Mouse (Mus musculus) embryo, embryonic 10.5 days (tissue): ENCODE data around the gene Chrna1.
"Not testable (repeated sequence)": the region's sequence is repeated elsewhere in the genome, so short reads cannot be mapped to it uniquely, and the experiment has no call there.

Experiments
- DNase-seq: peaks from one replicate; pipeline ENCODE4 v3.0.0-alpha.2; 2015; ENCODE audit warnings: low spot score

Gene Chrna1

GRCm38 (mm10) chr2:73557061-73557460, 23.1 kb downstream of the Chrna1 start:
- DNase-seq, result not testable (repeated sequence)

DNA sequence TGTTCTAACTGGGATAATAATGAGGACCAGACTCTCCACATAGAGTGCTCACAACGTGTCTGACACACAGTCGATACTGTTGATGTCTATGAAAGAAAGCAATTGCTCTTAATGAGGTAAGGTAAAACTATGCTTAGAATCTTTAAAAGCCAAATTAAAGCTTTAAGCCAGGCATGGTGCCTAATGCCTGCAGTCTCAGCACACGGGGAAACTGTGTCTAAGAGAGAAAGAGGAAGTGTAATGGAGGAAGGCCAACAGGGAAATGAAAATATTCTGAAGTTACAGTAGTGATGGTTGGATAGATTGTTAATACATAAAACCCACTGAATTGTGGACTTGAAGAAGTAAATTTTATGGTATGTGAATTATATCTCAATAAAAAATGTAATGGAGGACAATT, 25.7 kb downstream of the Chrna1 start:
- DNase-seq, result no peak

DNA sequence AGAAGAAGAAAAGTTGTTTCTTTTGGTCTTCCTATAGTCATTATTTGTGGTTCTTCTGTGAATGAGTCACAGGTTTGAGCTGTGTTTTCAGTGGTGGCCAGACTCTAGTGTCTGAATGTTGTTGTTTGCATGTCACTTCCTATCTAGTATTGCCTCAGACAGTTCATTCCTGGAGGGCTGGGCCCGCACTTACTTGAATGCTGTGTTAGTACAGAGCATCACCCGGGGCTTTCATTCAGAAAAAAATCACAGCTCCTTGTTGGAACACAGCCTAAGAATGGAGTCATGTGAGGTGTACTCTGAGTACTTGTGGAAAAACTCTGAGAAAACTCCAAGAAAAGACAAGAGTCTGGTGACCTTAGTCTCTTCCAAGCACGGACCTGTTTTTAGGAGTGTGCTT, 27.2 kb downstream of the Chrna1 start:
- DNase-seq, result no peak

- peak; percentile 80 for DNase-seq
Observed at GRCm38 (mm10) chr2:73550725-73551124, 29.4 kb downstream of the Chrna1 start.

DNA sequence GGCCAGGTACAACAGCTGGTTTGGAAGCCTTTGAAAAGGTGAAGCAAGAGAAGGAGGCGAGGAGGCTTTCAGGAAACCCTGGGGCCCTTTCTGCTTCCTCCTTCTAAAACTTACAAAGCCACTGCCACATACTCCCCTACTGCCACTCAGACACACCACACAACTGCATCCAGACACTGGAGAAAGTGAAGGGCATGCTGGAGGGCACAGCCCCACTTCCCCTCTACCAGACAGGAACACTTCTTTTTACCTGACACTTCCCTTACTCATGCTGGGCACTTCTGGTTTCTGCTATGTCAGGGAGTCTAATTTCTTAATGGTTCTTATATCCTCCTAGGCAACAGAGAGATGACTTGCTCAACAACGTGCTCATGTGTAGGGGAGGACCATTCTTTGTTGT, 31.6 kb downstream of the Chrna1 start:
- DNase-seq, result no peak

DNA sequence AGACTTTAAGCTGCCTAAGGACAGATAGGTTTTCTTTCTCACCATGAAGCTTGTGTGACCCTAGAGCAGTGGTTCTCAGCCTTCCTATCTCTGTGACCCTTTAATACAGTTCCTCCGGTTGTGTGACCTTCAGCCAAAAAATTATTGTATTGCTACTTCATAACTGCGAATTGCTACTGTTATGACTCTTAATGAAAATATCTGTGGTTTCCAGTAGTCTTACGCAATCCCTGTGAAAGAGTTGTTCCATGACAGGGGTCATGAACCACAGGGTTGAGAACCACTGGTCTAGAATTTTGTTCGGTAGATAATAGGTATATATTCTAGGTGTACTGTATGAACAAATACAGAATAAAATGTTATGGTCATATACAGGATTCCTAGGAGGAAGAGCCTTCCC, 32.9 kb downstream of the Chrna1 start:
- DNase-seq, result no peak

DNA sequence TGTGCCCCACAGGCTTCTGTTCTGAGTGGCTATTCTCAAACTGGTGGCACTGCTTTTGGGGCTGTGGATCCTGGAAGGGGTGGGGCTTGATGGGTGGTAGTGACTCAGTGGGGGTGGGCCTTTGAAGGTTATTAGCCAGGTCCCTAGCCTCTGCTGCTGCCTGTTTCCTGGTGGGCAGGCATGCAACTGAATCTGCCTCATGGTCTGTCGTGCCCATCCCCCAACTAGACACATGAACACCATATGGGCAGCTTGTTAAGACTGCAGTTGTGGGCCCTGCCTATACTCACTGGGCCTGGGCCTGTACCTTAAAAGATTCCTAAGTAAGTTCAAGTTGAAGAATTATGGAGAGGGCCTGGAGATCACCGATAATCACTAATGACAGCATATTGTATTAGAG, 34.6 kb downstream of the Chrna1 start:
- peak; percentile 76 for DNase-seq

- no peak for DNase-seq
Observed at GRCm38 (mm10) chr2:73540450-73541162, 39.5 kb downstream of the Chrna1 start.

DNA sequence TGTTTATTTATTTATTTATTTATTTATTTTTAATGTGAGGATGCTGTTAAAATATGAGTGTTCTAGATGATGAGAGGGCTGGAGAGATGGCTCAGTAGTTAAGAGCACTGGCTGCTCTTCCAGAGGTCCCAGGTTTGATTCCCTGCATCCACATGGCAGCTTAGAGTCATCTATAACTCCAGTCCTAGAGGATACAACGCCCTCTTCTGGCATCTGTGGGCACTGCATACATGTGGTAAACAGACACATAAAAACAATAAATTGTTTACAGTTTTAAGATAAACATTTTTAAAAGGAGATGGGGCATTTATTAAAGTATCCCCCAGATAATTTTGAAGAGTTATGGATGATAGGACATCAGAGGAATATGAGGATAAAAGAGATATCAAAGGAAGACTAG, 40.4 kb downstream of the Chrna1 start:
- no peak for DNase-seq

DNA sequence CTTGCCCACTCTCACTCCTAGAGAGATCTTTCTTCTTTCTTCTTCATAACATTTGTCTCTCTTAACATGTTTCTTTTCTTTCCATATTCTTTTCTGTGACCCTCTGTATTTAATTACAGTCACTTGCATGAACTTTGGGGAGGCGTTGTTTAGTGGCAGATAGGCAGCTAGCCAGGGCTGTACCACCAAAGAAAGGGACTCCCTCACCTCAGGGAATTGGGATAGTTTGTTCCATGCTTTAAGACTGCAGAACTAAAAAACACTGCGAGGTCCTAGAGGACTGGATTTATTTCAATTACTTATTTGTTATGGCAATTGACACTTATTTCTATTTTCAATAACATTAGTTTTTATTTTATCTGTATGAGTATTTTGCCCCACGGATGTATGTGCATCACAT, 41.0 kb downstream of the Chrna1 start:
- no peak for DNase-seq

DNA sequence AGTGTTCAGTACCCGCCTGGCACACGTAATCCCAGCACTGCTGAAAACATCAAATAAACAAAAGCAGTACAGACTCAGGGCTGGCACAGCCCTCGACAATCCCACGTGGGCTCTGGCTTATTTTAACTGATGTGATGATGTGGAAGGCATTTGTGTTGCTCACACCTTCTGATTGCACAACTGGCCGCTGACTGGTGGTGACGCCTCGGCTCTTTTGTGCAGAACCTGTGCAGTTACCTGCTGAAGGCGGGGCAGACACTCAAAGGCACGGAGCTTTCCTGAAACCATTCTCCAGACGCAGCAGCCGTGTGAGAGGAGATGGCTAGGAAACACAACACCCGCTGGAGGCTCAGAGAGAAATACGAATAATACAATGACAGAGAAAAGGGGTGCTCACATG, 41.5 kb downstream of the Chrna1 start:
- DNase-seq, result no peak

GRCm38 (mm10) chr2:73536091-73536783, 43.9 kb downstream of the Chrna1 start:
- DNase-seq, result no peak

GRCm38 (mm10) chr2:73534720-73535119, 45.4 kb downstream of the Chrna1 start:
- DNase-seq, result no peak

DNA sequence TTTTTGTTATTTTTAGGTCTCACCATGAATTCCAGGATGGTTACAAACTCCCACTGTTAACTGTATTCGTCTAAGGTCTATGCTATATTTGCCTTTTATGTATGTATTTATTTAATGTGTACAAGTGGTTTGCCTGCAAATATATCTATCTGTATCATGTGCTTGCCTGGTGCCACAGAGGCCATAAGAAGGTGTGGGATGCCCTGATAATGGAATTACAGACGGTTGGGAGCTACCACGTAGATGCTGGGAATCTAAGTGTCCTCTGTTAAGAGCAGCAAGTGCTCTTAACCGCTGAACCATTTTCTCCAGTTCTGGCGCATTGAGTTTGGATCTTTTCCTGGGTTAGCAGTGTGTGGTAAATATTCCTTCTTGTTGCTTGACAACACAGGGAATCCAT, 49.7 kb downstream of the Chrna1 start:
- DNase-seq, result no peak

GRCm38 (mm10) chr2:73529356-73530330, 50.5 kb downstream of the Chrna1 start, which contains the start of gene Wipf1:
Gene Wipf1, minus strand, starts transcription at chr2:73529734.
- DNase-seq, result peak; percentile 75

DNA sequence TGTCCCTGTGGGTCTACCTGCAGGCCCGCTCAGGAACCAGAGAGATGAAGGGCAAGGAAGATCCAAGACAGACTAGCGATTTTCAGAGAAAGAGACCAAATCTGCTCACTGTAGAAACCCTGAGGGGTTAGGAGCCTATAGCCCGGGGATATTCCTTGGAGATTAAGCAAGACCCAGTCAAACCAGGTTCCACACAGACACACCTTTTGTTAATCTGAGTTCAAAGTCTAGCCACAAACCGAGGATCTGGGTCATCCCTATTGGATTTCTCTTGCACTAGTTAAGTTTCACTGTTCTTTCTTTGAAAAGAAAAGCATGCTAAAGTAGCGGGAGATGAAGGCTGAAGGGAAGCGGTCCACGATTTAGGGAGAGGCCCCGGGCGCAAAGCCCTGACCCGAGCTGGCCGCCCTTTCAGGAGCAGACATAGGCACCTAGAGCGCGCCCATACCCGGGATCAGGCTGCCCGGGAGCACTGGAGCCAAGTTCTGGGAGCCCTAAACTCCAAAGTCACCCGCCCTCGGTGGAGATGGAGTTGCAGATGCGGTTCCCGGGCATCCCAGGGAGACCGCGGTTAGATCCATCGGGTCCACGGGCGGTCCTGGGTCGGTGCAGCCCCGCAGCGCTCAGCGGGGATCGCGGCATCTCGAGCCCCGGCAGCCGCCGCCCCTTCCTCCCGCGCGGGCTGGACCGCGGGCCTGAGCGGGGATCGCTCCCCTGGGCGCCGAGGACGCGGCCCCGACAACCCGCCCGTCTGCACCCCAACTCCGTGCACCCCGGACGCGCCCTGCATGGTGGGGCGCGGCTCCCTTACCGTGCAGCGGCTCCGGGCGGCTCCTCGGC, 51.4 kb downstream of the Chrna1 start:
- DNase-seq, result peak; percentile 68

DNA sequence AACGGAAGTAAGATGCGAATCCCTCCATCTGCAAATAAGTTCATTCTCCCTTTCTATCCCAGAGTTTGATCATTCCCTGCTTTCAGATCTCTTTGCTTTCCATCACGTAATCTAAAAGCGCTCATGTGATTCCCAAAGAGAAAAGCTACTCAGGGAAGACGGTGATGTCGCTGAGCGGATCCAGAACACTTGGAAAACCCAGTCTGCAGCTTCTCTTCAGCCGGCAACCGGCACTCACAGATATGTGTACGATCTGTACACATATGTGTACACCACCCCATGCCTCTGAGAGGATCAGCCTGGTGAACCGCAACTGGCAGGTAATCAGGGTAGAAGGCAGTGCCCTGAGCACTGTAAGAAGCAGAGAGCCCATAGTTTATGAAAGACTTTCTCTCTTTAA, 52.2 kb downstream of the Chrna1 start:
- no peak for DNase-seq

- DNase-seq, result no peak
Observed at GRCm38 (mm10) chr2:73526691-73527090, 53.4 kb downstream of the Chrna1 start.

DNA sequence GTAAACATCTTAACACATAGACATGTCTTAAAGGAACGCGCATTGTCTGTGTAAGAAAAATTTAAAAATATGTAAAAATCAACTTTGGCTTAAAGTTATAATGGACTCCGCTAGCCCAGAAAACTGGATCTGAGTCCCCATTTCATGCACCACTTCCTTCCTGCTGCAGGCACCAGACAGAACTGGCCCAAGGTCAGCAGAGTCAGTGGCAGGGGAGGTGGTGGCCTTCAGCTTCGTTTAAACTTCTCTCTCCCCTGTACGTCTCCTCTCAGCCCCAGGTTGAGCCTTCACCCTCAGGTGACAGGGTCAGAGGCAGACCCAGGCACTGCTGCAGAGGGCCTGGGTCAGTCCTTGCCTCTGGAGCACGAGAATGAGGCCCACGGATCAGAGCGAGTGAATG, 57.2 kb downstream of the Chrna1 start:
- no peak for DNase-seq

GRCm38 (mm10) chr2:73522336-73522735, 57.8 kb downstream of the Chrna1 start:
- peak; percentile 50 for DNase-seq

GRCm38 (mm10) chr2:73521737-73522136, 58.4 kb downstream of the Chrna1 start:
- peak; percentile 41 for DNase-seq

GRCm38 (mm10) chr2:73518966-73519365, 61.2 kb downstream of the Chrna1 start:
- no peak for DNase-seq
